Mouse (Mus musculus): ENCODE measurements around the gene Stap2. TPM values are rescaled to one million over a fixed set of nuclear protein-coding genes. Genes with fewer than 3 reads are reported as not detected.

The Stap2 gene
- polyA plus RNA-seq, 1 experiment from 2014 or later = 7.3 TPM

- Histone ChIP-seq H3K9me3 (replicated peaks) (no peaks in the 10 kb centered on the region), H3K27ac (replicated peaks) (0 out of 2 replicates have a peak overlapping the region, but pooled peaks have one; percentile 37), H3K36me3 (peaks cover 18% of the 10 kb centered on the region), H3K4me1 (peaks cover 54% of the 10 kb centered on the region), H3K9ac (replicated peaks) (no peak overlapping the region), H3K4me2 (no peak overlapping the region), H3K27me3 (replicated peaks) (no peaks in the 10 kb centered on the region), H3K4me3 (replicated peaks) (no peak overlapping the region)
- ATAC-seq (ENCODE audit: low FRiP score) = no peak
- 83% methylated on average over 5 of the region's 5 CpGs for WGBS
These were observed 18.0 kb upstream of the Stap2 start for GRCm38 (mm10) chr17:56023386-56023785.

GRCm38 (mm10) chr17:56022989-56023290, 17.6 kb upstream of the Stap2 start:
- H3K4me1 ChIP-seq = peaks cover 53% of the 10 kb centered on the region
- no peak overlapping the region for H3K4me3 ChIP-seq (replicated peaks)

GRCm38 (mm10) chr17:56022131-56022988, 17.0 kb upstream of the Stap2 start:
- Histone ChIP-seq H3K9ac (replicated peaks) (no peak overlapping the region), H3K4me1 (peaks cover 52% of the 10 kb centered on the region)
- 50% methylated on average over 2 of the region's 2 CpGs for WGBS

More at GRCm38 (mm10) chr17:56022989-56023290, 17.6 kb upstream of the Stap2 start:
- ATAC-seq (ENCODE audit: low FRiP score) = no peak
- Histone ChIP-seq H3K27me3 (replicated peaks) (no peaks in the 10 kb centered on the region), H3K9me3 (replicated peaks) (no peaks in the 10 kb centered on the region), H3K9ac (replicated peaks) (no peak overlapping the region), H3K27ac (replicated peaks) (0 out of 2 replicates have a peak overlapping the region, but pooled peaks have one; percentile 37), H3K4me2 (no peak overlapping the region), H3K36me3 (peaks cover 22% of the 10 kb centered on the region)
- 78% methylated on average over 4 of the region's 4 CpGs for WGBS

GRCm38 (mm10) chr17:56021161-56021910, 16.0 kb upstream of the Stap2 start:
- no peak for ATAC-seq (ENCODE audit: low FRiP score)

More at GRCm38 (mm10) chr17:56022131-56022988, 17.0 kb upstream of the Stap2 start:
- Histone ChIP-seq H3K27ac (replicated peaks) (peak overlapping the region; percentile 37; the same call in 1 of the 2 replicates), H3K4me2 (no peak overlapping the region), H3K9me3 (replicated peaks) (no peaks in the 10 kb centered on the region), H3K36me3 (peaks cover 28% of the 10 kb centered on the region), H3K4me3 (replicated peaks) (no peak overlapping the region), H3K27me3 (replicated peaks) (no peaks in the 10 kb centered on the region)
- no peak for ATAC-seq (ENCODE audit: low FRiP score)

GRCm38 (mm10) chr17:56020400-56021084, 15.2 kb upstream of the Stap2 start:
- ATAC-seq (ENCODE audit: low FRiP score) = no peak
- peaks cover 35% of the 10 kb centered on the region for H3K4me1 ChIP-seq
- WGBS = 94% methylated on average over 6 of the region's 6 CpGs
- no peaks in the 10 kb centered on the region for H3K27me3 ChIP-seq (replicated peaks)
- H3K4me3 ChIP-seq (replicated peaks) = no peak overlapping the region
- peak overlapping the region; percentile 35 for H3K27ac ChIP-seq (replicated peaks)
- peaks cover 46% of the 10 kb centered on the region for H3K36me3 ChIP-seq
- no peak overlapping the region; the same call in 1 of the 2 replicates for H3K9ac ChIP-seq (replicated peaks)
- no peaks in the 10 kb centered on the region for H3K9me3 ChIP-seq (replicated peaks)
- no peak overlapping the region for H3K4me2 ChIP-seq

More at GRCm38 (mm10) chr17:56021161-56021910, 16.0 kb upstream of the Stap2 start:
- Histone ChIP-seq H3K4me3 (replicated peaks) (no peak overlapping the region), H3K9ac (replicated peaks) (no peak overlapping the region), H3K4me1 (peaks cover 42% of the 10 kb centered on the region), H3K4me2 (no peak overlapping the region), H3K9me3 (replicated peaks) (no peaks in the 10 kb centered on the region), H3K27me3 (replicated peaks) (no peaks in the 10 kb centered on the region), H3K36me3 (peaks cover 38% of the 10 kb centered on the region), H3K27ac (replicated peaks) (peak overlapping the region; percentile 37)
- 86% methylated on average over 4 of the region's 4 CpGs for WGBS

- 72% methylated on average over 20 of the region's 20 CpGs for WGBS
- Histone ChIP-seq H3K9ac (replicated peaks) (no peak overlapping the region), H3K27ac (replicated peaks) (peak overlapping the region; percentile 54; the same call in 1 of the 2 replicates), H3K4me1 (peaks cover 30% of the 10 kb centered on the region), H3K36me3 (peaks cover 60% of the 10 kb centered on the region), H3K4me2 (no peak overlapping the region), H3K9me3 (replicated peaks) (no peaks in the 10 kb centered on the region), H3K4me3 (replicated peaks) (no peak overlapping the region), H3K27me3 (replicated peaks) (no peaks in the 10 kb centered on the region)
- ATAC-seq (ENCODE audit: low FRiP score) = peak; percentile 37
These were observed 13.2 kb upstream of the Stap2 start for GRCm38 (mm10) chr17:56018347-56019131.

- WGBS = 94% methylated on average over 7 of the region's 7 CpGs
- Histone ChIP-seq H3K36me3 (peaks cover 67% of the 10 kb centered on the region), H3K9ac (replicated peaks) (no peak overlapping the region), H3K4me2 (no peak overlapping the region), H3K9me3 (replicated peaks) (no peaks in the 10 kb centered on the region), H3K27ac (replicated peaks) (peak overlapping the region; percentile 54; the same call in 1 of the 2 replicates), H3K27me3 (replicated peaks) (no peaks in the 10 kb centered on the region), H3K4me1 (peaks cover 23% of the 10 kb centered on the region), H3K4me3 (replicated peaks) (no peak overlapping the region)
- 0 out of 2 replicates have a peak, but pooled peaks have one; percentile 0 for ATAC-seq (ENCODE audit: low FRiP score)
These were observed 12.5 kb upstream of the Stap2 start for GRCm38 (mm10) chr17:56017848-56018247.

- no peak overlapping the region for H3K9ac ChIP-seq (replicated peaks)
These were observed 11.7 kb upstream of the Stap2 start for GRCm38 (mm10) chr17:56016793-56017785.

GRCm38 (mm10) chr17:56016382-56016781, 11.0 kb upstream of the Stap2 start:
- WGBS = 88% methylated on average over 8 of the region's 8 CpGs
- Histone ChIP-seq H3K4me1 (peaks cover 22% of the 10 kb centered on the region), H3K4me2 (no peak overlapping the region), H3K4me3 (replicated peaks) (no peak overlapping the region), H3K27ac (replicated peaks) (no peak overlapping the region), H3K9ac (replicated peaks) (no peak overlapping the region), H3K27me3 (replicated peaks) (no peaks in the 10 kb centered on the region), H3K36me3 (peaks cover 80% of the 10 kb centered on the region), H3K9me3 (replicated peaks) (no peaks in the 10 kb centered on the region)
- no peak for ATAC-seq (ENCODE audit: low FRiP score)

More at GRCm38 (mm10) chr17:56016793-56017785, 11.7 kb upstream of the Stap2 start:
- Histone ChIP-seq H3K4me3 (replicated peaks) (no peak overlapping the region), H3K4me2 (no peak overlapping the region), H3K27ac (replicated peaks) (peak overlapping the region; percentile 15; the same call in 1 of the 2 replicates), H3K9me3 (replicated peaks) (no peaks in the 10 kb centered on the region), H3K36me3 (peaks cover 73% of the 10 kb centered on the region), H3K4me1 (peaks cover 20% of the 10 kb centered on the region), H3K27me3 (replicated peaks) (no peaks in the 10 kb centered on the region)
- 84% methylated on average over 15 of the region's 15 CpGs for WGBS
- ATAC-seq (ENCODE audit: low FRiP score) = no peak

- 96% methylated on average over 9 of the region's 9 CpGs for WGBS
- no peak for ATAC-seq (ENCODE audit: low FRiP score)
- H3K36me3 ChIP-seq = peaks cover 79% of the 10 kb centered on the region
These were observed 9.9 kb upstream of the Stap2 start for GRCm38 (mm10) chr17:56015293-56015692.

More at GRCm38 (mm10) chr17:56015293-56015692, 9.9 kb upstream of the Stap2 start:
- H3K4me3 ChIP-seq (replicated peaks) = no peak overlapping the region
- no peak overlapping the region for H3K27ac ChIP-seq (replicated peaks)
- no peaks in the 10 kb centered on the region for H3K27me3 ChIP-seq (replicated peaks)
- no peak overlapping the region for H3K9ac ChIP-seq (replicated peaks)
- H3K9me3 ChIP-seq (replicated peaks) = no peaks in the 10 kb centered on the region
- no peak overlapping the region for H3K4me2 ChIP-seq
- peaks cover 23% of the 10 kb centered on the region for H3K4me1 ChIP-seq
